Mouse (Mus musculus) induced T-regulatory cell, adult 2 months (primary cell): ENCODE results near the gene Retnlg.
"Not testable (repeated sequence)": the region's sequence is repeated elsewhere in the genome, so short reads cannot be mapped to it uniquely, and the experiment has no call there.

Experiments used
- DNase-seq: peaks from one replicate; pipeline ENCODE4 v3.0.0-alpha.2; 2012; ENCODE audit warnings: low read depth

Retnlg gene

DNA sequence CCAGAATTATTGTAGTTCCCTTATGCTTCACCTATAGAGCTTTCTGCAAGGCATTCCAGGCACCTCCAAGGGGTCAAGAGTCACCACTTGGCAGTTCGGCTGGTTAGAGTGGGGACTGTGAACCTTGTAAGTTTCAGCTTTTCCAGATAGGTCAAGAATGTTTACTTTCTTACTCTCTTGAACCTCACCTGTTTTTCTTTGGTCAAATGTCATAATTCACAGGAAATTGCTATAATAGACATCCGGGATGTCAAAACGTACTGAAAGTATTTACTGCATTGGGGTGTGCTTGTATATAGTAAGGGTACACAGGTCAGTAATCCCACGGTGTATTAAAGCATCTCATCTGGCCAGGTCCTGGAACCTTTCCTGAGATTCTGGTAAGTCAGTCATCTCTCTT lies at the start of gene Retnlg:
Gene Retnlg (plus strand): TSS at position 301 of the 400 bp plus-strand sequence.
- DNase-seq: no peak

DNA sequence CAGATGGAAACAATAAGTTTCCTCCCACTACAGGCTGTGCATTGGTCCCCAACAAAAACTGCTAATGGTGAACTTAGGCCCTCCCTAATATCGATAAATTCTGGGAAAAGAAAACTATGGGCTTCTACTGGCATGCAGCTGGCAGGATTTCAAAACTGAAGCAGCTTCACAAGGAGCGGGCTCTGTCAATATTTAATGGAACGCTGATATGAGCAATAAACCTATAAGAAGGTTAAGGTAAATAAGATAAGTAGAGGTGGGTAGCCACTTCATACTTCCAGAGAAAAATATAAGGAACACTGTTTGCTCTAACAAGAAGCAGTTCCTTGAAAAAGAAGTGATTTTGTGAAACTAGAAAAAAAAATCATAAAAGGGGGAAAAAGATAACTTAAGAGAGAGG lies 45.9 kb upstream of the Retnlg start:
- no peak for DNase-seq

DNA sequence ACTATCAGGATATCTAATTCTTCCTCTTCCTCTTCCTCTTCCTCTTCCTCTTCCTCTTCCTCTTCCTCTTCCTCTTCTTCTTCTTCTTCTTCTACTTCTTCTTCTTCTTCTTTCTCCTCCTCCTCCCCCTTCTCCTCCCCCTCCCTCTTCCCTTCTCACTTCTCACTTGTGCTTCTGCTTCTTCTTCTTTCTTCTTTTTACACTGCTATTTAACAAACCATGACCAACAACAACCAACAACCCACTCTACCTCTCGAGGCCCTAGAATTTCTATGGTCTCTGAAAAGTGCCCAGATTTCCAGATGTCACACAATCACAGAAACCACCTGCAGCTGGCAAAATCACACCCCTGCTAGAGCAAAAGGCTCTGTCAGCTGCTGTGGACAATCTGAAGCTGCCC lies 44.8 kb upstream of the Retnlg start:
- no peak for DNase-seq

DNA sequence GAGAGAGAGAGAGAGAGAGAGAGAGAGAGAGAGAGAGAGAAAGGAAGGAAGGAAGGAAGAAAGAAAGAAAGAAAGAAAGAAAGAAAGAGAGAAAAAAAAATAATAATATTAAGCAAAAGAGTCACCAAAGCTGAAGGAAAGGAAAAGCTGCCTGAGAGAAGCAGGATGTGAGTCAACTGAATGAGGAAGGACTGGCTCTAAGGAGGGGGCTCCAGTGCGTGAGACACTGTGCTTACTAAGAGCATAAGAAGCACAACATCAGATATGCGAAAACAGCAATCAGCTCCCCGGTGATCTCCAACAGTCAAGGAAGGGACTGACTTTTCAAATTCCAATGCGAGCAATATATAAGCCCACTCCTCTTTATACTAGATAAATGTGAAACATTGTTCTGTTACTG lies 43.4 kb upstream of the Retnlg start:
- DNase-seq: no peak

DNA sequence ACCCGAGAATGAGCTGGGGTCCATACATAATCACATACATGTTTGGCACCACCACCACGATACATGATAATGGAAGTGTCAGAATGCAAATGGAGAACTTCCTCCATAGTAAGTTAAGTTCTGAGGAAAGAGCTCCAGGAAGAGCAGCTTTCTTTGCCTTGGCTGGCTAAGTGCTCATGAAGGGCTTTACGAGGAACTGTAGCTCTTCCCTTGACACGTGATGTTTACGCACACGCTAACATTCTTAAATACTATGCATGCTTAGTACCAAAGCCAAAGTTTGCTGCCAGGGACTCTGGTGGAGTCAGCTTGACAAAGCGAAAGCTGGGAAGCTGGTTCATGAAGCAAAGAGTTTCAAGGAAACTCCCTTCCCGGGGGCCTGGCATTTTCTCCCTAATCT lies 40.4 kb upstream of the Retnlg start:
- DNase-seq: no peak

DNA sequence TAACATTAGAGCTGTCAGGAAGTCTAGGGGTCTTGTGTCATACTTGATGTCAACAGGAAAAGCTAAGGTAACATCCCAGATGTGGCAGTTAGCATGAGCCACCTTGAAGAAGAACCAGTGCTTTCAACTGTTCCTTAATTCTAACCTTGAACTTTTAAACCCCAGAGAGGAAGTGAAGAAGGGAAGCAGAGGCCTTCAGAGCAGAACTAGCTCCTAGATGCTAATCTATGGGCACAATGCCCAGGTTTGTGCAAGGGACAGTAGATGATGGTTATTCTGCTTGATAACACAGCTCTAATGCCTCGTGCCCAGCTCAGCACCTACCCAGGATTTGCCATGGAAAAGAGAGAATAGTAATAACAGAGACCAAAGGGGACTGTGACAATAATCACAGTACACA lies 38.8 kb upstream of the Retnlg start:
- DNase-seq: not testable (repeated sequence)

DNA sequence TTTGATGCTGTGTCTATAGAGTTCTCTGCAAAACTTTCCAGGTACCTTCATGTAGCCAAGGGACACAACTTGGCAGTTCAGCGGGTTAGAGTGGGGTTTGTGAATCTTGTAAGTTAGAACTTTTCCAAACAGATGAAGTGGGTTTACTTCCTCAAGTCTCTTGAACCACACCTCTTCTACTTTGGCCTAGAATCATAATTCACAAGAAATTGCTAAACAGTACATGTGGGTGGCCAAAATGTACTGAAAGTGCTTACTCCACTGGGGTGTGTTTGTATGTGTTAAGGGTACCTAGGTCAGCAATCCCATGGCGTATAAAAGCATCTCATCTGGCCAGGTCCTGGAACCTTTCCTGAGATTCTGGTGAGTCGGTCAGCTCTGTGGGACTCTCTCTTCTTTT lies 30.2 kb upstream of the Retnlg start, which contains the start of gene Retnla:
Gene Retnla (plus strand): TSS at position 286 of the 400 bp plus-strand sequence.
- DNase-seq: no peak

DNA sequence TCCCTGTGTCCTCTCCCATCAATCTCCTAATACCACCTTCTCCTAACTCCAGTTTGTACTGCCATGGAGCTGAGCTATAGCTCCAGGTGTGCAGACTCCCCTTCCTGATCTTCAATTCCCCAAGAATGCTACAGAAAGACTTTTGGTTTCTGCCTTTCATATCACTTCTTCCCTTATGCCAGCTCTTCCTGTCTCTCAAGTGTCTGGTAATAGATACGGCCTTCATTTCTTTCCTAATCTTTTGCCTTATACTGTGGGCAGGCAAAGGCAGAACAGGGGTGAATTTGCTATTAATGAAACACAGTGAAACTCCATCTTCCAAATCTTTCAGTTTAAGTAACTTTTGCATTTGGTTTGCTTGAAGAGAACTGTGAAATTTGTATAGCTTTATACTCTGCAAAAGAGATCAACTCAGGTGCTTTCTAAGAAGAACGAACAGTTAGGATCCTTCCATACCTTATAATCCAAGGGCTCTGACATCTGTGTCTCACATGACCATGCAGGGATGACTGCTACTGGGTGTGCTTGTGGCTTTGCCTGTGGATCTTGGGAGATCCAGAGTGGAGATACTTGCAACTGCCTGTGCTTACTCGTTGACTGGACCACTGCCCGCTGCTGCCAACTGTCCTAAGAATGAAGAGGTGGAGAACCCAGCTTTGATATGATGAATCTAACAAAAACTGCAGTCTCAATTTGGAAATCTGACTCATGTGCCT lies 28.6 kb upstream of the Retnlg start:
- no peak for DNase-seq

DNA sequence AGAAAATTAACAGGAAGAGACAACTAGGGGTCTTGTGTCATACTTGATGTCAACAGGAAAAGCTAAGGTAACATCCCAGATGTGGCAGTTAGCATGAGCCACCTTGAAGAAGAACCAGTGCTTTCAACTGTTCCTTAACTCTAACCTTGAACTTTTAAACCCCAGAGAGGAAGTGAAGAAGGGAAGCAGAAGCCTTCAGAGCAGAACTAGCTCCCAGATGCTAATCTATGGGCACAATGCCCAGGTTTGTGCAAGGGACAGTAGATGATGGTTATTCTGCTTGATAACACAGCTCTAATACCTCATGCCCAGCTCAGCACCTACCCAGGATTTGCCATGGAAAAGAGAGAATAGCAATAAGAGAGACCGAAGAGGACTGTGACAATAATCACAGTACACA lies 7.4 kb upstream of the Retnlg start:
- not testable (repeated sequence) for DNase-seq

DNA sequence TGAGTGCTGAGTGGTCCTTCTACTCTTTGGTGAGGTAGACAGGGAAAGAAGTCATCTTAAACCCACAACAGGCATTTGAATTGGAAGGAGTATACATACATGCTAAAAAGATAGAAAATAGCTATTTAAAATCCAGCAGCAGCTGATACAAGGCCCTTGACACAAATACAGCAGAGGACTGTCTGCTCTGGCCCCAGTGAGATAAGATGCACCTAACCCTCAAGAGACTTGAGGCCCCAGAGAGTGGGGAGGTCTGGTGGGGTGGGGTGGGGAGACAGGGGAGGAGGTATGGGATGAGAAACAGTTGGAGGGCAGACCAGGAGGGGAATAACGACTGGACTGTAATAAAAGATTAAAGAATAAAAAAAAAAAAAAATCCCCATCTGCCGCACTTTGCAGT lies 4.7 kb upstream of the Retnlg start:
- DNase-seq: no peak

DNA sequence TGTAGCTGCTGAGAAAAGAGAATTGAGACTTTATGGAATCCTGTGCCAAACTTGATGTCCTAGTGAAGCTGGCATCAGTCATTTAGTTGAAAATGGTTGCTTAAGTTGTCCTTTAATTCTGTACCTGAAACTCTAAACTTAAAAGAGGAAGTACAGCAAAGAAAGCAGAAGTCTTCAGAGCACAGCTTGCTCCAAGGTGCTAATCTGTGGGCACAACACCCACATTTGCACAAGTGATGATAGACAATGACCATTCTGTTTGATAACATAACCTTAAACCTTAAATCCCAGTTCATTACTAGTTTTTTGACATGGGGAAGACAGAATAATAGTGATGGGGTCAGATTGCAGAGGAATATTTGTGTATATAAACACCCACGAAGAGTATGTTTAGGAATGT lies 3.8 kb upstream of the Retnlg start:
- no peak for DNase-seq

DNA sequence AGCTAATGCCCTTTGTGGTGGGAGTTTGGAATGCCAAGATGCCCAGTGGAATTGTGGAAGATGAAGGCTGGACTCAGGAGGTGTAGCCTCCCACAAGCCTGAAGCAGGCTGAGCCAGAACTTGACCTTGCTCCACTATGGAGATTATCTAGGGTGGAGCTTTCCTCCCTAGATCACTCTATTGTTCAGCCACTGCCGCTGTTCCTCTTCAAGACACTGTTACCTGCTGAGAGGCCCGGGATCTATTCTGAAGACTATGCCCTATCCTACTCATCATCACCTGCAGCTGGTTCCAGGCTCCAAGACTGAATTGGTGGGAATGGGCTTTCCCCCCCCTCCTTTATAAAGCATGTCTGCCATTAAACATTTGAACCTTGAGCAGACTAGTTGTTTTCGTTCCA lies 2.8 kb upstream of the Retnlg start:
- DNase-seq: no peak

DNA sequence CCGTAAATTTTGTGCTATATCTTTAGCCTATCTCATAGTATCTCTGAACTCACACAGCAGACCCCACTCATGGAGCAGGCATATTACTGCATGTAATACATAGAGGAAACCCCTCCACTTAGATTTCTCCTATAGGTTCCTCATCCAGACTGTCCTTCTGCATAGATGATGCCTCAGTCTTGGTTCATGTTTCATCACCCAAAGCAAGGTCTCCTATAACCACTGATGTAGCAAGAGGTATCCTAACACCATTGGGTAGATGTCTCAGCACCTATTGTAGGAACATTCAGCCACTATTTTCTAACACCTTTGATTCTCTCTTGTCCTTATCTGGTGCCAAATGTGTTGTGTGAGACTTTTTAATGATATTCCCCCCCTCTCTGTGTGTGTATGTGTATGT lies 667 bp upstream of the Retnlg start:
- DNase-seq: no peak

DNA sequence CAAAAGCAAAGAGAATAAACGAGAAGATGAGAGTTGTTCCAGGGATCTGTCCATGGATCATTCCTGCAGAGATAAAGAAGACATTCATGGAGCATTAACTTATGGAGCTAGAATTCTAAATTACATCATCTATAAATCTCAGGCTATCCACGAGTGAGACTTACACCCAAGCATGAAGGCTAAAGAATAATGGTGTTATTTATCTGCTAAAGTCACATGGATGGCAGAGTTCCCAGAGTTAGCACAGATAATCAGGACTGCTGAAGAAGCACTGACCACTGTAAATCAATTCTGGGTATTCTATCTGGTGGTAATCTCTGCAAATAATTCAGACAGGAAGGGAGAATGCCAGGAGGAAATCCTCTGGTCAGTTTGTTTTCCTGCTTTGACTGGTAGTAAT lies 18.3 kb downstream of the Retnlg start:
- DNase-seq: no peak

DNA sequence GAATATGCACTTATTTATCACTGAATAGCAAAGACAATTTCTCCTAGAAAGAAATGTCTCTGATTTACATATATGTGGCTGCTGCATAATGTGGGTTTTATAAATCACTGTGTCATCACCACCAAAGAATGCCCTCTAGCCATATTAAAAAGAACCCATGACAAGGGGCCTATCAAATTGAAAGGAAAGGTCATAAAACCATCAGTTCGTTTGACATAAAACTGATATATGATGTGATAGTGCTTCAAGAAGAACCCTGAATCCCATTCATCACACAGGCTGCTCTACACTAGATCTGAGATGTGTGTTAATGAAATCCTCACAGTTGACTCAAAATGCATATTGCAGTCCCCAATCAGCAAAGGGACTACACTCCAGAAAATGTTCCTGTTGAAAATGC lies 27.4 kb downstream of the Retnlg start:
- DNase-seq: no peak

DNA sequence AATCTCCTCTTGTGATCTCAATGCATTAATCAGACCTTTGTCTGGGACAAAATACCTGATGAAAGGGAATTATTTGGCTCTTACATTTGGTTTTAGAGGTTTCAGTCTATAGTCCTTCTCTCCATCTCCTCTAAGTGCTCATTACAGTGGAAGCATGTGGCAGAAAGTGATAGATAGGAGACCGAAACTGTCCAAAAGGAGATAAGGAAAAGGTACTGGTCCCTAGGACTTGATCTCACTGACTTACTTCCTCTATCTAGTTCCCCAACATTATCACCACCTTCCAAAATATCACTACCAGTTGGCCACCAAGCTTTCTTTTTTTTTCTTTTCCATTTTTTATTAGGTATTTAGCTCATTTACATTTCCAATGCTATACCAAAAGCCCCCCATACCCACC lies 38.8 kb downstream of the Retnlg start:
- DNase-seq: no peak

DNA sequence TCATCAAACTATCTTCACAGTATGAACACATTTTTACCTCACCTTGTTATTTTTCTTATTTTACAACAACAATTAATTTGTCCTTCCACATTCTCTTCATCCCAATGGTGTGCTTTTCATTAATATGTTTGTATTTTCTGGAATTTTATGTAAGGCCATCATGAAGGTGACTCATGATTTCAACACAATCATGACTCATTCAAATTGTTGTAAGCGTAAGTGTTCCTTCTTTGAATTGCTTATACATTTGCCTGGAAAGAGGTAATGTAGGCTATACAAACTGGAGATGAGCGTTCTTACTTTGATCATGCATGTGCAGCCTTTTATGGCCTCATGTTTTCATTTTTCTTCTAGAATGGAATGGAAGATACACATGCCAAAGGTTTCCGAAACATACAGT lies 40.8 kb downstream of the Retnlg start:
- no peak for DNase-seq

DNA sequence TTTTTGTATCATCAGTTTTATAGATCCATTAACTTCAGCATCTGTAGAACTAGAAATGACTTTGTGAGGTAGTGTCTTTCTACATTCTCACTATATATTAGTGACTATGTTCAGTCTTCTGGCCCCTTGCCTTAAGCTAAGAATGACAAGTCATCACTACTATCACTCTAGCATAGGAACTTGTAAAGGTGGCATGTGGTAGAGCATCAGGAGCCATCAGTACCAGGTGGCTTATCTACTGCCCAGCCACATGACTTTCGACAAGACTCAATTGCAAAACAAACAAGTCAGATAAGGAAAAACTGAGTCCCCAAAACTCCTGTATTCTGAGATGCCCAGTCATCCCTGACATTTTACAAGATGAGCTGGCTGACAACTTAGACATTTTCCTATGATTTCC lies 51.3 kb downstream of the Retnlg start:
- no peak for DNase-seq
